Mouse (Mus musculus) spleen, postnatal 4 days (tissue): ENCODE measurements around the gene Samd7.

Experiments
- DNase-seq, 2 experiments: peaks; one replicate each; pipeline ENCODE4 v3.0.0; 2022; ENCODE audit warnings: low spot score in 2 of 2

Samd7 gene

DNA sequence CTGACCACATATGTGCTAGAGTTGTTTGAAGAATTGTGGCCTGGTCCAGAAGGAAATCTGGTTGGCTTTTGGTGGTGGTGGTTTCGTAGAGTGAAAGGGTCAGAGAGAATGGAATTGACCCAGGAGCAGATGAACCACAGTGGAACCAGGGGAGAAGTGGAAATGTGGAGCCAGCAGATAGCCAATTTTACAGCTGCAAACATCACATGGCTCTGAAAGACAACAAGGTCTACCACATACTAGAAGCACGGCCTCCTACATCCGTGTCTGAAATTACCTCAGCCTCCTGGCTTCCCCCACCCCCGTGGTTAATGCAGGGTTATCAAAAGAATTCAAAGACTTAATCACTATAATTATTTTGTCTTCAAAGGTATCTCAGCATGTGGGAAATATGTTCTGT, 18.8 kb downstream of the Samd7 start:
- peak; percentile 25 to 66 for DNase-seq

DNA sequence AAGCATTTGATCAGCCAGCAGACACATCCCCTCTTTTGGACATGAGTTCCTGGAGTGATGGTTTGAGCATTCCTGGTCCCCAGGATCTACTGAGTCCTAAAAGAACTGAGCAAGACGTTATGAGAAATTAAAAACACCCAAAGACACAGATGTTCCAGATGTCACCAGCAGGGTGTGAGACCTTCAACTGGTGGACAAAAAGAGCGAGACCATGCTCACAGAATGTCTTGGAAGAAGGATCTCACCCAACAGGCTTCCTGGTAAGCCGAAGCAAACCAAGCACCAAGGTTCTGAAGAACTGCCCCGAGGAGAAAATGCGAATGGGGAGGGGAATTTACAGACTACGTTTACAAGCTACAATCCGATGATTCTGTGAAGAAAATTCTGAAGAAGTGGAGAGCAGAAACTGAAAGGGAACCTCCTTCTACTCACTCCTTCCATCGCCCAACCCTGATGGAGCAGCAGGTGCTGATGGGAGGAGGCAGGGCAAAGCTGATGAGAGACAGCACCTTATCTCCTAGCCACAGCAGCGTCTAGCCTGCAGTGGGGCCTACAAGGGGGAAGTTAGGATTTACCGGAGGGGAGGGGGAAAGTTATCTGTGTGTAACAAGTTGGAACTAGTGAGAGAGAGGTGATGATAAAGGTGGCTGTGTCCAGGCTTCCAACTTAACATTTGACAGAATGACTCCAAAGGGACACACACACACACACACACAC, 19.4 kb downstream of the Samd7 start:
- DNase-seq = peak; percentile 85

DNA sequence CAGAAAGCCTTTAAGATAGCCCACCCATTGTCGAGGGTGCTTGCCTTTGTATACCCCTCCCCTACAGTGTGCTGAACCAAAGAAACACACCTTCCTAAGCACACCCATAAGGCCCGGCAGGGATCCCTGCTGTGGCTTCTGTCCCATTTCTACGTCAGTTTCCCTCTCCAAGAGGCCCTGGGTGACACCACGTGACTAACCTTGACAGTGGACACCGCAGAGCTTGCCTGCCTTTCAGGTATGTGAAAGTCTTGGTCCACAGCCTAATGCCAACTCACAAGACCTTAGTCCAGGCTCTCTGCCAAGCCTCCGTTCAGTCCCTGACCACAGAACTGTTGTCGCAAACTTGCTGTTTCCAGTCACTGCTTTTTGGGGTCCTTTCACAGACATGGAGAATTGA, 20.1 kb downstream of the Samd7 start:
- DNase-seq = peak; percentile 36 to 73

- DNase-seq = peak in 1 of 2 experiments; percentile 47
Observed at GRCm38 (mm10) chr3:30767271-30767670, 21.2 kb downstream of the Samd7 start.

- no peak for DNase-seq
Observed at GRCm38 (mm10) chr3:30769755-30770515, 23.8 kb downstream of the Samd7 start.

GRCm38 (mm10) chr3:30771560-30771959, 25.5 kb downstream of the Samd7 start:
- no peak for DNase-seq

GRCm38 (mm10) chr3:30772631-30773030, 26.5 kb downstream of the Samd7 start:
- DNase-seq = no peak

- DNase-seq = no peak
Observed at GRCm38 (mm10) chr3:30774677-30775076, 28.6 kb downstream of the Samd7 start.

DNA sequence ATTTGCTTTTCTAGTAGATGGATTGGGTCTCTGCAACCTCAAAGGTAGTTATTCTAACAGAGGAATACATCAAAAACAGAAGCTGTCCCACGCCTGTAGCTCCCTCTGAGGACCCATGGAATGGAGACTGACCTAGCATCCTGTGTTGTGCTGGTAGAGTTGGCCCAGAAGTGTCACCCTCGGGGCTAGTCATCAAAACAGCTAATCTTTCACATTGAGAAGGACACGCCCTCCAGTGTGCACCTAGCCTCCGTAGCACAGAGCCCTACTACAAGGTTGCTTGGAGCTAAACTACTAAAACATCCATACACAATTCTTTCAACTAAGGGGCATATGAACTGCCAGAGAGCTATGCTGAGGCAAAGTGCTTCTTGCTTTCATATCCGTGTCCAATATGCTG, 31.9 kb downstream of the Samd7 start:
- no peak for DNase-seq

DNA sequence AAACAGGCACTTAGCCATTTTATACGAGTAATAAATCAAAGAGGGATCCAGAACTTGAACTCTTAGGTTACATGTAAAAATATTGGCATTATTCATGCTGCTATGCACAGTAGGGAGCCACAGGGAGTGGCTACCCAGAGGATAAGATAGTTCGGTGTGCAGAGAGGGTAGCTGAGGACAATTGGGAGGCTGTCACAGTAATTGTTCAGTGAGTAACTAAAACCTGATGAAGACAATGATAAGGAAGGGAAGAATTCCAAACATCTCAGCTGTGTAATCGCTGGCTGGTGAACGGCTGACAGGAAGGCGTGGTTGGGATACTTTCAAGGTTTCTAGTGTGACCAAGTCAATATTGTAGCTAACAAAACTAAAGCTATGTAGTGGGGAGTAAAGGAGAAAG, 42.4 kb downstream of the Samd7 start:
- no peak for DNase-seq

GRCm38 (mm10) chr3:30792737-30793402, 46.8 kb downstream of the Samd7 start, which contains the start of gene Sec62:
Sec62 (plus strand) TSS chr3:30792875.
- DNase-seq = peak; percentile 91 to 97

- peak; percentile 36 to 74 for DNase-seq
Observed at GRCm38 (mm10) chr3:30793403-30794221, 47.5 kb downstream of the Samd7 start.

- DNase-seq = no peak
Observed at GRCm38 (mm10) chr3:30802171-30802570, 56.1 kb downstream of the Samd7 start.

DNA sequence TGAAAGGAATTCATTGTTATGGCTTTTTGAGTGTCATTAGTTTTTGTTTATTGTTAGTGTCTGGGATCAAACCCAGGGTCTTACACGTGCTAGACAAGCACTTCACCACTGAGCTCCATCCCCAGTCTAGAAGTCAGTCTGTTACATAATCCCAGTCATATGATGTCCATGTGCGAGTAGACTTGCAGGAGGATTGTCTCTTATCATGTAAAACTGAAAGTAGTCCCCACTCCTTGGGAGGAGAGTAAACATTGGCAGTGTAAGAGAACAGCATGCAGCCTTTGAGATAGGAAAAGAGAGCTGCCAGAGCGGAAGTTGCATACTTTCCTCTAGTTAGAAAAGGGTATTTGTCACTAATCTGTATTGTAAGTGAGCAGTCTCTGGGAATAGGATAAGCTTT, 66.8 kb downstream of the Samd7 start:
- no peak for DNase-seq
